Mouse (Mus musculus): Measurements from ENCODE around the gene Trio. TPM values are rescaled to one million over a fixed set of nuclear protein-coding genes. Genes with fewer than 3 reads are reported as not detected.
"Not testable (repeated sequence)": the region's sequence is repeated elsewhere in the genome, so short reads cannot be mapped to it uniquely, and the experiment has no call there.

Trio gene
- polyA plus RNA-seq, 1 experiment from 2014 or later, result 18.6 TPM

- peaks cover 94% of the 10 kb centered on the region for H3K36me3 ChIP-seq
- no peaks in the 10 kb centered on the region for H3K9me3 ChIP-seq (replicated peaks)
- no peaks in the 10 kb centered on the region for H3K27me3 ChIP-seq (replicated peaks)
- WGBS, result 80% methylated on average over 8 of the region's 8 CpGs
- ATAC-seq (ENCODE audit: insufficient number of reproducible peaks, low FRiP score), result no peak
- H3K27ac ChIP-seq (ENCODE audit: poor library complexity, severe bottlenecking), result no peak overlapping the region
- no peak overlapping the region for H3K4me3 ChIP-seq
- no peak overlapping the region for H3K4me2 ChIP-seq
- no peak overlapping the region for H3K9ac ChIP-seq
- peaks cover 27% of the 10 kb centered on the region for H3K4me1 ChIP-seq (replicated peaks)
Observed at GRCm38 (mm10) chr15:27748739-27749138, 276.9 kb downstream of the Trio start.

- Histone ChIP-seq H3K36me3 (peaks cover 95% of the 10 kb centered on the region), H3K4me1 (replicated peaks) (peaks cover 21% of the 10 kb centered on the region)
Observed at GRCm38 (mm10) chr15:27747512-27747911, 278.1 kb downstream of the Trio start.

GRCm38 (mm10) chr15:27744995-27745394 is 280.7 kb downstream of the Trio start:
- ATAC-seq (ENCODE audit: insufficient number of reproducible peaks, low FRiP score), result 0 out of 2 replicates have a peak, but pooled peaks have one; percentile 9
- Histone ChIP-seq H3K27ac (ENCODE audit: poor library complexity, severe bottlenecking) (peak overlapping the region; percentile 73), H3K9ac (no peak overlapping the region), H3K4me2 (no peak overlapping the region), H3K36me3 (peaks cover 92% of the 10 kb centered on the region), H3K4me3 (no peak overlapping the region), H3K9me3 (replicated peaks) (no peaks in the 10 kb centered on the region), H3K27me3 (replicated peaks) (no peaks in the 10 kb centered on the region), H3K4me1 (replicated peaks) (peaks cover 27% of the 10 kb centered on the region)
- 60% methylated on average over 5 of the region's 5 CpGs for WGBS

More at GRCm38 (mm10) chr15:27747512-27747911, 278.1 kb downstream of the Trio start:
- ATAC-seq (ENCODE audit: insufficient number of reproducible peaks, low FRiP score), result no peak
- Histone ChIP-seq H3K9me3 (replicated peaks) (no peaks in the 10 kb centered on the region), H3K27me3 (replicated peaks) (no peaks in the 10 kb centered on the region), H3K4me3 (no peak overlapping the region), H3K27ac (ENCODE audit: poor library complexity, severe bottlenecking) (no peak overlapping the region), H3K9ac (no peak overlapping the region), H3K4me2 (no peak overlapping the region)
- WGBS, result 88% methylated on average over 18 of the region's 18 CpGs

GRCm38 (mm10) chr15:27740080-27740479 is 285.6 kb downstream of the Trio start:
- ATAC-seq (ENCODE audit: insufficient number of reproducible peaks, low FRiP score), result peak; percentile 57
- no peak overlapping the region for H3K4me2 ChIP-seq
- peaks cover 81% of the 10 kb centered on the region for H3K36me3 ChIP-seq
- H3K4me1 ChIP-seq (replicated peaks), result peaks cover 15% of the 10 kb centered on the region
- H3K9me3 ChIP-seq (replicated peaks), result no peaks in the 10 kb centered on the region
- no peaks in the 10 kb centered on the region for H3K27me3 ChIP-seq (replicated peaks)
- 57% methylated on average over 7 of the region's 7 CpGs for WGBS
- H3K4me3 ChIP-seq, result no peak overlapping the region
- no peak overlapping the region for H3K9ac ChIP-seq
- H3K27ac ChIP-seq (ENCODE audit: poor library complexity, severe bottlenecking), result peak overlapping the region; percentile 53

DNA sequence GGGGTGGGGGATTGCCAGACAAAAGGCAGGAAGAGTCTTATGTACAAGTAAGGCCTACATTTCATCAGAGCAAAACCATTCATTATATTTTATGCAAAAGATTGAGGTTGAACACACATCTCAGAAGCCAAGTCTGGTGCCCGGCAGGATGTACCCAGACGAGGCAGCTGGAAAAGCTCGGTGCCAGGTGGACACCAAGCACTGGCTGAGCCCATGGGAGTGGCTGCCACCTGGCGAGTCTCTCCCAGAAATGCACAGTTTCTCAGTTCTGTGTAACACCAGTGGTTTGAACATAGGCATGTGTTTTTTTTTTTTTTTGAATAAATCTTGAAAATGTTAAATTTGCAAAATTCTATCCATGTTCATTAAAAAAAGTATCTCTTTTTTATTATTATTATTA is 293.8 kb downstream of the Trio start:
- H3K27ac ChIP-seq (ENCODE audit: poor library complexity, severe bottlenecking), result no peak overlapping the region
- no peak overlapping the region for H3K4me2 ChIP-seq
- H3K9ac ChIP-seq, result no peak overlapping the region
- no peaks in the 10 kb centered on the region for H3K9me3 ChIP-seq (replicated peaks)
- ATAC-seq (ENCODE audit: insufficient number of reproducible peaks, low FRiP score), result no peak
- H3K36me3 ChIP-seq, result peaks cover 58% of the 10 kb centered on the region
- no peak overlapping the region for H3K4me3 ChIP-seq
- H3K4me1 ChIP-seq (replicated peaks), result no peaks in the 10 kb centered on the region
- WGBS, result 86% methylated on average over 4 of the region's 4 CpGs
- no peaks in the 10 kb centered on the region for H3K27me3 ChIP-seq (replicated peaks)

- ATAC-seq (ENCODE audit: insufficient number of reproducible peaks, low FRiP score), result no peak
- Histone ChIP-seq H3K9me3 (replicated peaks) (no peaks in the 10 kb centered on the region), H3K27me3 (replicated peaks) (no peaks in the 10 kb centered on the region)
Observed at GRCm38 (mm10) chr15:27726228-27726627, 299.4 kb downstream of the Trio start.

DNA sequence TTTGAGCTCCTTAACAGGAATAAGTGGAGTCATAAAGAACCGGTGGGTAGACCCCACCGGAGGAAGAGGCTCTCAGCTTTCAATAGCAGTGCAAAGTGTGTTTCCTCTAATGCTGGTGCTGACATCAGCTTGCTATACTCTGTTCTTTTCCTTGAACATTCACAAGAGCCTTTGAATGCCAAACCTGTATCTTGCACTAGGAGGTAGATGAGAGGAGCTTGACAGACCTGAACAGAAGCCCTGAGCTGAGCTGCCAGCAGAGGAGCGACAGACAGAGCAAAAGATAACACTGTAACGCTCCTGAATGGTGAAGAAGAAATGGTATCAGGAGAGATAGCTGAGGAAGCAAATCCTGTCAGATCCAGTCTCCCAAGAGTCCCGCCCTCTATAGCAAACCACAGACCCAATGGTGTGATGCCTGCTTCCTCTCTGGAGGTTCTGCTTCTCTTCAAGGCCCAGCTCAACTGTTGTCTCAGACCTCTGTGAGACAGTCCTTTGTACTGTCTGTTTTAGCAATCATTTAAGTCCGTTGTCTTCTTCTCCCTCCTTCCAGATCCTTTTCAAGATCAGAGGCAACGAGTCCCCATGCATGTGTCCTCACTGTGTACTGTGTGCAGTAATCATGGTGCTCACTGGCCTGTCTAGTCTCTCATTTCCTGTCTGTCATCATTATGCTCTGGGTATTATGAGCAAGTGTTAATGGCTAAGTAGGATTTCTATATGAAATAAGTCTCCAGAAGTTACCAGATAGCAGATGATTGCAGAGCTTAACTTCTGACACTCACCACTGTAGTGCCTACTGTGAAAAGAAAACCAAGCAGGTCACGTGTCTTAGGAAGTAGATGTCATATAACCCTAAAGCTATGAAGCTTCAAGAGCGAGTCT is 300.6 kb downstream of the Trio start:
- Histone ChIP-seq H3K4me3 (no peak overlapping the region), H3K9ac (no peak overlapping the region), H3K4me2 (peak overlapping the region; percentile 12; the same call in 1 of the 2 replicates), H3K27me3 (replicated peaks) (no peaks in the 10 kb centered on the region), H3K4me1 (replicated peaks) (peaks cover 22% of the 10 kb centered on the region), H3K27ac (ENCODE audit: poor library complexity, severe bottlenecking) (peak overlapping the region; percentile 61), H3K9me3 (replicated peaks) (peaks cover 3% of the 10 kb centered on the region; the same call in 1 of the 2 replicates), H3K36me3 (peaks cover 3% of the 10 kb centered on the region)
- ATAC-seq (ENCODE audit: insufficient number of reproducible peaks, low FRiP score), result peak; percentile 49; the same call in 1 of the 2 replicates
- WGBS, result 25% methylated on average over 9 of the region's 9 CpGs

More at GRCm38 (mm10) chr15:27726228-27726627, 299.4 kb downstream of the Trio start:
- WGBS, result 65% methylated on average over 6 of the region's 6 CpGs
- Histone ChIP-seq H3K9ac (no peak overlapping the region), H3K4me1 (replicated peaks) (peaks cover 22% of the 10 kb centered on the region), H3K27ac (ENCODE audit: poor library complexity, severe bottlenecking) (no peak overlapping the region), H3K36me3 (peaks cover 7% of the 10 kb centered on the region), H3K4me3 (no peak overlapping the region), H3K4me2 (no peak overlapping the region)

DNA sequence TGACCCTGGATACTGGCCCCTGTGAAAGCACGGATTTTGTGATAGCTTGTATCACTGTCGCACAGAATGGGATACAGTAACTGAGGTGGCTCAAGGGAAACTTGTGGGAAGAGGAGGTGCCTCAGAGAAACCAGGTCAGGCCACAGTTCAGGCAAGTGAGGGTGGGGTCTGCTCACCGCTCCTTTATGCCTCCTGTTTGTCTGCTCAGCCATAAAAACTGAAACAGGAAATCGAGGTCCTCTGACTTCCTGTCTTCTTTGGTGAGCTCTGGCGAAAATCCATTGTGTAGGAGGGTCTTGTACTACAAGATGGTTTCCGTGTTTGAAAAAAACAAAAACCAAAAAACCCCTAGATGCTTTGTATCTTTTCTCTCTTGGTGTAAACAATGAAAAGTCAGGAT is 301.4 kb downstream of the Trio start:
- peak; percentile 48; the same call in 1 of the 2 replicates for ATAC-seq (ENCODE audit: insufficient number of reproducible peaks, low FRiP score)
- Histone ChIP-seq H3K4me2 (peak overlapping the region; percentile 12; the same call in 1 of the 2 replicates), H3K4me3 (no peak overlapping the region)

DNA sequence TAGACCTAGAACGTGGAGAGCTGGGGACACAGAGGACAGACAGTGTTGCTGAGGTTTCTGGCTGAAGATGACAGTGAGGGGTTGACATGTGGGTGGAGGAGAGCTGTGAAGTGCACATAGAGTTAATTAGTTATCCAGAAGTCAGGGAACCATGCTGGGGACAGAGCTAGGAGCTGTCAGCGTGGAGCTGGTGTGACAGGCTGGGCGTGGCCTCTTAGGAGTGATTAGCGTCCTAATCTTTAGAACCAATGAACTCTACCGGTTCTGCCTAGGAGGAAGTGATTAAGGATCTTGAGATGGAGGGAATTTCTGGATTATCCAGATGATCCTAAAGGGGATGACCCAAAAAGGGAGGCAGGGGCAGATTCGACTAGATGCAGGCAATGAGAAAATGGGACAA is 301.9 kb downstream of the Trio start:
- H3K27ac ChIP-seq (ENCODE audit: poor library complexity, severe bottlenecking), result no peak overlapping the region
- no peaks in the 10 kb centered on the region for H3K27me3 ChIP-seq (replicated peaks)
- WGBS, result 30% methylated on average over 6 of the region's 6 CpGs
- H3K4me1 ChIP-seq (replicated peaks), result peaks cover 22% of the 10 kb centered on the region
- H3K9me3 ChIP-seq (replicated peaks), result peaks cover 3% of the 10 kb centered on the region; the same call in 1 of the 2 replicates
- no peak overlapping the region for H3K4me3 ChIP-seq
- ATAC-seq (ENCODE audit: insufficient number of reproducible peaks, low FRiP score), result no peak
- H3K9ac ChIP-seq, result no peak overlapping the region
- peak overlapping the region; percentile 12; the same call in 1 of the 2 replicates for H3K4me2 ChIP-seq
- H3K36me3 ChIP-seq, result no peaks in the 10 kb centered on the region

More for the DNA sequence above, 301.4 kb downstream of the Trio start:
- H3K27ac ChIP-seq (ENCODE audit: poor library complexity, severe bottlenecking), result peak overlapping the region; percentile 61
- H3K36me3 ChIP-seq, result no peaks in the 10 kb centered on the region
- WGBS, result 46% methylated on average over 6 of the region's 6 CpGs
- H3K4me1 ChIP-seq (replicated peaks), result peaks cover 22% of the 10 kb centered on the region
- no peaks in the 10 kb centered on the region for H3K27me3 ChIP-seq (replicated peaks)
- peaks cover 3% of the 10 kb centered on the region; the same call in 1 of the 2 replicates for H3K9me3 ChIP-seq (replicated peaks)
- H3K9ac ChIP-seq, result no peak overlapping the region

- H3K4me2 ChIP-seq; H3K36me3 ChIP-seq; ATAC-seq (ENCODE audit: insufficient number of reproducible peaks, low FRiP score); H3K9ac ChIP-seq; H3K27me3 ChIP-seq (replicated peaks); H3K9me3 ChIP-seq (replicated peaks); H3K27ac ChIP-seq (ENCODE audit: poor library complexity, severe bottlenecking); H3K4me3 ChIP-seq: not testable (repeated sequence)
- peaks cover 19% of the 10 kb centered on the region for H3K4me1 ChIP-seq (replicated peaks)
- WGBS, result 73% methylated on average over 8 of the region's 8 CpGs
Observed at GRCm38 (mm10) chr15:27720297-27720696, 305.4 kb downstream of the Trio start.

- H3K9ac ChIP-seq, result no peak overlapping the region
- H3K4me1 ChIP-seq (replicated peaks), result peaks cover 3% of the 10 kb centered on the region; the same call in 1 of the 2 replicates
- H3K27me3 ChIP-seq (replicated peaks), result no peaks in the 10 kb centered on the region
- ATAC-seq (ENCODE audit: insufficient number of reproducible peaks, low FRiP score), result no peak
- no peak overlapping the region for H3K4me2 ChIP-seq
- WGBS, result 67% methylated on average over 7 of the region's 7 CpGs
- H3K36me3 ChIP-seq, result no peaks in the 10 kb centered on the region
- H3K9me3 ChIP-seq (replicated peaks), result peaks cover 3% of the 10 kb centered on the region; the same call in 1 of the 2 replicates
- no peak overlapping the region for H3K4me3 ChIP-seq
- no peak overlapping the region for H3K27ac ChIP-seq (ENCODE audit: poor library complexity, severe bottlenecking)
Observed at GRCm38 (mm10) chr15:27718668-27719067, 307.0 kb downstream of the Trio start.
